Mouse (Mus musculus): ENCODE results near the gene Pde1c. TPM values are rescaled to one million over a fixed set of nuclear protein-coding genes. Genes with fewer than 3 reads are reported as not detected.

The Pde1c gene
- polyA plus RNA-seq, 1 experiment from 2014 or later: 4.8 TPM

DNA sequence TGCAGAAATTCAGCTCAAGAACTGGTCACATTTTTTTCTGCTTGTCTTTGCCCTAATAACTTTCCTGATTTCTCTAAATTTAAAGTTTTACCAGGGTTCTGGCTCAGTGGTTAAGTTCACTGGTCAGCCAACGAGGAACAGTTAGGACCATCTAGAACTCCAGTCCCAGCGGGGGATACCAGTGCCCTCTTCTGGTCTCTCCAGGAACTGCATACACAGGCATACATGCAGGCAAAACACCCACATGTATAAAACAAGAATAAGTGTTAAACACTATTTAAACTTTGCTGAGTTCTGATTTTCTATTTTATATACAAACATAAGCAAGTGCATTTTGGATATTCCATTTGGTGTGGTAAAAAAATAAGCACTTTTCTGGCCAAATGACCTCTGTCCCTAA lies 543.4 kb downstream of the Pde1c start:
- WGBS: 57% methylated on average over 2 of the region's 2 CpGs
- H3K27me3 ChIP-seq (ENCODE audit: control insufficient read depth, insufficient read depth, low read length): no peaks in the 10 kb centered on the region
- no peaks in the 10 kb centered on the region for H3K36me3 ChIP-seq (ENCODE audit: control insufficient read depth, insufficient read depth, low read length)
- H3K9me3 ChIP-seq (ENCODE audit: control insufficient read depth, low read length): no peaks in the 10 kb centered on the region
- DNase-seq (ENCODE audit: low spot score, missing footprints): peak; percentile 77
- no peak overlapping the region for H3K4me3 ChIP-seq (ENCODE audit: low read depth, low read length)
- ATAC-seq (ENCODE audit: low FRiP score): no peak
- H3K9ac ChIP-seq (ENCODE audit: low read length): no peak overlapping the region
- H3K4me1 ChIP-seq (ENCODE audit: control insufficient read depth, insufficient read depth, low read length): no peaks in the 10 kb centered on the region
- no peak overlapping the region for H3K27ac ChIP-seq (ENCODE audit: low read depth, low read length)
- no peak overlapping the region for H3K4me2 ChIP-seq

Small RNAs within 50 kb of the gene (microRNA-seq; reads per million reads assigned to microRNA genes)
- not detected for gene Gm44413

Other genes with a start within 250 kb of the Pde1c start
- 232 and 241 TPM in 2 replicates for gene Lsm5, start 135.6 kb upstream of the Pde1c start, polyA plus RNA-seq (2014; fragmentation: Nextera tagmentation; extraction: Ambion mirVana)
- gene Avl9, start 145.8 kb upstream of the Pde1c start, polyA plus RNA-seq (2014; fragmentation: Nextera tagmentation; extraction: Ambion mirVana): 27.4 and 31.1 TPM in 2 replicates
- 29.6 and 36.1 TPM in 2 replicates for gene Kbtbd2, start 228.7 kb upstream of the Pde1c start, polyA plus RNA-seq (2014; fragmentation: Nextera tagmentation; extraction: Ambion mirVana)

Measured in midbrain, embryonic 11.5 days (tissue).